Mouse (Mus musculus) liver, postnatal 0 days (tissue): ENCODE results near the gene Tll2.

ENCODE experiments used
- CTCF ChIP-seq: sonication (generic); IDR thresholded peaks from 2 replicates; pipeline ENCODE4 v1.5.1; 2016; ENCODE audit warnings: antibody characterized with exemption, low read depth
- EP300 ChIP-seq: IDR thresholded peaks from 2 replicates; pipeline ENCODE4 v1.6.1; 2016; ENCODE audit warnings: antibody characterized with exemption, low read depth, mild to moderate bottlenecking

DNA sequence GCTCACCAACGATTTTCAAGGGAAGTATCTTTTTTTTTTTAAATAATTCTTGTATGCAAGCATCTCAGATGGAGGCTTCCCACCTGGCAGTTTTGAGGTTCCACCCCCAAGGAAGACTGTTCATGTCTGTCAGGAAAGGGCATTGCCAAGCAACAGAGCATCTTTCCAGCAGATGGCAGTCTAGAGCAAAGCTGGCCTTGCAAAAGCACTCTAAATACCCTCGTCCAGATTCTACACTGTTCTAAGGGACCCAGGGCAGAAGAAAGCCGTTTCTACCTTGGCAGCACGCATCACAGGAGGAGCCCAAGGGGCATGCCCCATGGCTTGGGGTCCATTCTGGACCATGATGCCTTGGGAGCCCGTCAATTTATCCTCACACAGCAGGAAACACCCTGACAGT is 116.8 kb downstream of the Tll2 start:
- TF ChIP-seq CTCF, result peak; percentile 81
- TF ChIP-seq EP300, result no peak
